Comparison of ENCODE assay signal across 8 mouse cellular contexts in genomic region chr3:88531348-88532298, GRCm38 (mm10). TPM values are rescaled to one million over a fixed set of nuclear protein-coding genes. Genes with fewer than 3 reads are reported as not detected.
DNase-seq lines count a peak whose midpoint lies in the region; ATAC-seq and TF ChIP-seq lines count a peak whose summit lies in the region.

No protein-coding gene starts in this region.

- DNase-seq in ES-E14 (ENCODE audit: low read depth, low spot score): no peak
- peak; percentile 85 to 90 for DNase-seq in cerebellum, adult 18-20 months
- DNase-seq in forebrain, postnatal 0 days: peak; percentile 94
- DNase-seq in heart, postnatal 4 days: peak; percentile 89
- DNase-seq in layer of hippocampus, adult 9-10 months (ENCODE audit: low spot score): peak; percentile 67
- DNase-seq in ovary, postnatal 10 days (ENCODE audit: low spot score): peak; percentile 84
- peak; percentile 93 to 97 for DNase-seq in thymus, postnatal 10 days (ENCODE audit: low spot score in 2 of 2)

- peak; percentile 88 for ATAC-seq in forebrain, postnatal 0 days
- peak; percentile 88 for ATAC-seq in lung, embryonic 16.5 days (ENCODE audit: low read depth)

- H3K27me3 ChIP-seq in forebrain, postnatal 0 days (ENCODE audit: insufficient read depth, low read length): no peaks in the 10 kb centered on the region
- H3K27me3 ChIP-seq in lung, embryonic 16.5 days (ENCODE audit: control insufficient read depth, insufficient read depth, low read depth, low read length): no peaks in the 10 kb centered on the region

- H3K4me2 ChIP-seq in forebrain, postnatal 0 days (ENCODE audit: low read depth): peak overlapping the region; percentile 78
- peak overlapping the region; percentile 65 for H3K4me2 ChIP-seq in lung, embryonic 16.5 days (ENCODE audit: low read depth, low read length)

- WGBS in forebrain, postnatal 0 days: 1% methylated on average over 58 of the region's 63 CpGs
- WGBS in lung, embryonic 16.5 days: under 1% methylated on average over 60 of the region's 63 CpGs

- in situ Hi-C loops in ES-E14 (cut with MboI; ENCODE audit: low sequenced_read_pairs in 2 of 2, unreplicated experiment in 2 of 2): no loop called here

- H3K36me3 ChIP-seq in ES-E14 (ENCODE audit: control insufficient read depth, insufficient read depth, low read length, poor library complexity, severe bottlenecking): peaks cover 9% of the 10 kb centered on the region
- peaks cover 9% of the 10 kb centered on the region for H3K36me3 ChIP-seq in forebrain, postnatal 0 days (ENCODE audit: insufficient read depth)
- H3K36me3 ChIP-seq in lung, embryonic 16.5 days (ENCODE audit: control insufficient read depth, insufficient read depth, low read length): peaks cover 3% of the 10 kb centered on the region; the same call in 1 of the 2 replicates

- TF ChIP-seq CTCF in forebrain, postnatal 0 days (IDR thresholded peaks at IDR 0.05; ENCODE audit: low read depth): no peak

- H3K4me3 ChIP-seq in ES-E14 (ENCODE audit: insufficient read depth in 1 of 2, low read depth in 1 of 2, low read length in 2 of 2, poor library complexity in 1 of 2, severe bottlenecking in 1 of 2): peak overlapping the region; percentile 95 to 96
- H3K4me3 ChIP-seq in forebrain, postnatal 0 days (ENCODE audit: low read depth, low read length): peak overlapping the region; percentile 60
- peak overlapping the region; percentile 74 for H3K4me3 ChIP-seq in lung, embryonic 16.5 days (ENCODE audit: low read length)

- H3K9ac ChIP-seq in ES-E14 (ENCODE audit: insufficient read depth, low read depth, low read length, poor library complexity, severe bottlenecking): peak overlapping the region; percentile 93
- H3K9ac ChIP-seq in forebrain, postnatal 0 days: peak overlapping the region; percentile 100
- H3K9ac ChIP-seq in lung, embryonic 16.5 days (ENCODE audit: low read length): peak overlapping the region; percentile 93

- H3K4me1 ChIP-seq in ES-E14 (ENCODE audit: control insufficient read depth in 2 of 2, insufficient read depth in 2 of 2, low read length in 2 of 2, poor library complexity in 1 of 2): peaks cover 8 to 30% of the 10 kb centered on the region in 2 experiments; a peak in 3 of 4 replicates
- peaks cover 42% of the 10 kb centered on the region for H3K4me1 ChIP-seq in forebrain, postnatal 0 days (ENCODE audit: insufficient read depth)
- peaks cover 59% of the 10 kb centered on the region for H3K4me1 ChIP-seq in lung, embryonic 16.5 days (replicated peaks; ENCODE audit: control insufficient read depth, insufficient read depth, low read length)

- peak overlapping the region; percentile 95 for H3K27ac ChIP-seq in ES-E14 (ENCODE audit: insufficient read depth, low read depth, low read length, poor library complexity, severe bottlenecking)
- H3K27ac ChIP-seq in forebrain, postnatal 0 days (ENCODE audit: low read depth, low read length): peak overlapping the region; percentile 99
- H3K27ac ChIP-seq in lung, embryonic 16.5 days (ENCODE audit: low read length): peak overlapping the region; percentile 90

- no peaks in the 10 kb centered on the region for H3K9me3 ChIP-seq in ES-E14 (ENCODE audit: control insufficient read depth, insufficient read depth, low read depth, low read length)
- H3K9me3 ChIP-seq in forebrain, postnatal 0 days (ENCODE audit: low read length): no peaks in the 10 kb centered on the region
- no peaks in the 10 kb centered on the region for H3K9me3 ChIP-seq in lung, embryonic 16.5 days (ENCODE audit: control insufficient read depth, low read length)

TF ChIP-seq in ES-E14, 5 proteins besides CTCF, POLR2A, EP300 and RAD21:
- TF ChIP-seq MAFK (IDR thresholded peaks at IDR 0.05; ENCODE audit: insufficient read depth, low read depth, low read length) (no peak), ZNF384 (IDR thresholded peaks at IDR 0.05; ENCODE audit: low read depth, low read length) (no peak), CHD2 (IDR thresholded peaks at IDR 0.05; ENCODE audit: low read depth, low read length) (no peak), HCFC1 (IDR thresholded peaks at IDR 0.05; ENCODE audit: borderline replicate concordance, insufficient read depth, low read length) (peak; percentile 96)

RNA-seq across cellular contexts. Expression of gene Mex3a, which starts 0.6 kb away (rescaled TPM):
- 24.9 and 29.8 TPM in 2 replicates for total RNA-seq in ES-E14 (2012; rRNA removed)
- 64.5 and 71.9 TPM in 2 replicates for total RNA-seq in forebrain, postnatal 0 days (2014; rRNA removed)
- polyA plus RNA-seq in forebrain, postnatal 0 days (2015; fragmentation: Nextera tagmentation; extraction: Ambion mirVana): 16.2 and 20.5 TPM in 2 replicates
- total RNA-seq in heart, postnatal 4 days (2021): 10 to 100 TPM; 11.7 TPM
- polyA plus RNA-seq in lung, embryonic 16.5 days (2015; fragmentation: Nextera tagmentation; extraction: Ambion mirVana): 13.1 and 13.5 TPM in 2 replicates

RNA-seq across cellular contexts. Expression of gene Rab25, which starts 16.5 kb away (rescaled TPM):
- total RNA-seq in ES-E14 (2012; rRNA removed): 2.1 and 4.0 TPM in 2 replicates
- not detected in 2 replicates for total RNA-seq in forebrain, postnatal 0 days (2014; rRNA removed)
- polyA plus RNA-seq in forebrain, postnatal 0 days (2015; fragmentation: Nextera tagmentation; extraction: Ambion mirVana): 0.33 TPM in 1 of 2 replicates, not detected in the other
- total RNA-seq in heart, postnatal 4 days (2021): not detected
- 48.0 and 61.2 TPM in 2 replicates for polyA plus RNA-seq in lung, embryonic 16.5 days (2015; fragmentation: Nextera tagmentation; extraction: Ambion mirVana)

RNA-seq across cellular contexts. Expression of gene Lamtor2, which starts 21.3 kb away (rescaled TPM):
- total RNA-seq in ES-E14 (2012; rRNA removed): 108 and 112 TPM in 2 replicates
- 52.2 and 55.5 TPM in 2 replicates for total RNA-seq in forebrain, postnatal 0 days (2014; rRNA removed)
- polyA plus RNA-seq in forebrain, postnatal 0 days (2015; fragmentation: Nextera tagmentation; extraction: Ambion mirVana): 186 and 202 TPM in 2 replicates
- 10 to 100 TPM; 81.9 to 89.1 TPM for total RNA-seq in heart, postnatal 4 days (2021)
- polyA plus RNA-seq in lung, embryonic 16.5 days (2015; fragmentation: Nextera tagmentation; extraction: Ambion mirVana): 169 and 183 TPM in 2 replicates

RNA-seq across cellular contexts. Expression of gene Lmna, which starts 21.9 kb away (rescaled TPM):
- total RNA-seq in ES-E14 (2012; rRNA removed): 80.1 and 121 TPM in 2 replicates
- total RNA-seq in forebrain, postnatal 0 days (2014; rRNA removed): 49.4 and 71.3 TPM in 2 replicates
- 51.4 and 52.9 TPM in 2 replicates for polyA plus RNA-seq in forebrain, postnatal 0 days (2015; fragmentation: Nextera tagmentation; extraction: Ambion mirVana)
- total RNA-seq in heart, postnatal 4 days (2021): 100 to 1,000 TPM; 178 to 181 TPM
- 148 and 150 TPM in 2 replicates for polyA plus RNA-seq in lung, embryonic 16.5 days (2015; fragmentation: Nextera tagmentation; extraction: Ambion mirVana)

RNA-seq across cellular contexts. Expression of gene Ubqln4, which starts 21.9 kb away (rescaled TPM):
- total RNA-seq in ES-E14 (2012; rRNA removed): 103 and 135 TPM in 2 replicates
- 102 and 116 TPM in 2 replicates for total RNA-seq in forebrain, postnatal 0 days (2014; rRNA removed)
- 29.3 and 30.8 TPM in 2 replicates for polyA plus RNA-seq in forebrain, postnatal 0 days (2015; fragmentation: Nextera tagmentation; extraction: Ambion mirVana)
- 10 to 100 TPM; 55.3 to 60.1 TPM for total RNA-seq in heart, postnatal 4 days (2021)
- 39.3 and 41.8 TPM in 2 replicates for polyA plus RNA-seq in lung, embryonic 16.5 days (2015; fragmentation: Nextera tagmentation; extraction: Ambion mirVana)
